Mouse (Mus musculus): Measurements from ENCODE around the gene Lmntd1. TPM values are rescaled to one million over a fixed set of nuclear protein-coding genes. Genes with fewer than 3 reads are reported as not detected.

Gene Lmntd1
- polyA plus RNA-seq, 1 experiment = not detected

DNA sequence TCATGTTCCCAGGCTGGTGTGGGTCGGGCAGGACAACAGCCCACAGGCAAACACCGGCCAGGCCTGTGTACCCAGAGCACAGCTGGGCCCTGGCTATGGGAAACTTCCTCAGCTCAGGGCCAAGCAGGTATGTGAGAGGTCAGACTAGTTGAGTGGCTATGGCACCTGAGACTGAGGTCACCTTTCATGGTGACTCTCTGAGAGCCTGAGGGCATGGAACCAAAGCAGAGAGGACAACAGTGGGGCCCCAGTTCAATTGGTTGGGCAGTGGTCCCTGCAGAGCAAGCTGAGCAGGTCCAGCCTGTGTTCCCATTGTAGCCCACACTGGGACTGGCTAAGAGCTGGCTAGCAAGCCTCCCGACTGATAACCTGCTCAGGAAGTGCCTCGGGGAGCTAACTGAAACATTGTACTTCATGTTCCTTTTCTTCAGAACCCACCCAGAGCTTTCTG is 135.3 kb downstream of the Lmntd1 start:
- Histone ChIP-seq H3K36me3 (replicated peaks; ENCODE audit: low read length) (no peaks in the 10 kb centered on the region), H3K9me3 (no peaks in the 10 kb centered on the region)
- TF ChIP-seq GATA1 (IDR thresholded peaks at IDR 0.05; ENCODE audit: borderline replicate concordance, low read length) (no peak), FLI1 (IDR thresholded peaks at IDR 0.05; ENCODE audit: low read length) (no peak)

GRCm38 (mm10) chr6:145477367-145477905 is 136.7 kb downstream of the Lmntd1 start:
- Histone ChIP-seq H3K9me3 (no peaks in the 10 kb centered on the region), H3K36me3 (replicated peaks; ENCODE audit: low read length) (no peaks in the 10 kb centered on the region)

More for the DNA sequence above, 135.3 kb downstream of the Lmntd1 start:
- no peak overlapping the region for H3K4me3 ChIP-seq (replicated peaks)
- no peaks in the 10 kb centered on the region for H3K4me1 ChIP-seq
- H3K27me3 ChIP-seq (replicated peaks) = peaks cover 15% of the 10 kb centered on the region

GRCm38 (mm10) chr6:145471638-145472247 is 142.4 kb downstream of the Lmntd1 start:
- Histone ChIP-seq H3K36me3 (replicated peaks; ENCODE audit: low read length) (no peaks in the 10 kb centered on the region), H3K9me3 (peaks cover 5% of the 10 kb centered on the region), H3K4me1 (no peaks in the 10 kb centered on the region), H3K4me3 (replicated peaks) (no peak overlapping the region), H3K27me3 (replicated peaks) (peaks cover 8% of the 10 kb centered on the region)
- TF ChIP-seq FLI1 (IDR thresholded peaks at IDR 0.05; ENCODE audit: low read length) (no peak), GATA1 (IDR thresholded peaks at IDR 0.05; ENCODE audit: borderline replicate concordance, low read length) (no peak)

More at GRCm38 (mm10) chr6:145477367-145477905, 136.7 kb downstream of the Lmntd1 start:
- no peak for TF ChIP-seq GATA1 (IDR thresholded peaks at IDR 0.05; ENCODE audit: borderline replicate concordance, low read length)
- H3K4me1 ChIP-seq = no peaks in the 10 kb centered on the region
- H3K27me3 ChIP-seq (replicated peaks) = peaks cover 18% of the 10 kb centered on the region
- H3K4me3 ChIP-seq (replicated peaks) = no peak overlapping the region

- H3K27me3 ChIP-seq (replicated peaks) = peaks cover 5% of the 10 kb centered on the region
- TF ChIP-seq GATA1 (IDR thresholded peaks at IDR 0.05; ENCODE audit: borderline replicate concordance, low read length) (no peak), FLI1 (IDR thresholded peaks at IDR 0.05; ENCODE audit: low read length) (no peak)
- H3K9me3 ChIP-seq = peaks cover 6% of the 10 kb centered on the region
- H3K4me3 ChIP-seq (replicated peaks) = no peak overlapping the region
- no peaks in the 10 kb centered on the region for H3K36me3 ChIP-seq (replicated peaks; ENCODE audit: low read length)
- H3K4me1 ChIP-seq = no peaks in the 10 kb centered on the region
Measured at GRCm38 (mm10) chr6:145469260-145469943, 144.7 kb downstream of the Lmntd1 start.

DNA sequence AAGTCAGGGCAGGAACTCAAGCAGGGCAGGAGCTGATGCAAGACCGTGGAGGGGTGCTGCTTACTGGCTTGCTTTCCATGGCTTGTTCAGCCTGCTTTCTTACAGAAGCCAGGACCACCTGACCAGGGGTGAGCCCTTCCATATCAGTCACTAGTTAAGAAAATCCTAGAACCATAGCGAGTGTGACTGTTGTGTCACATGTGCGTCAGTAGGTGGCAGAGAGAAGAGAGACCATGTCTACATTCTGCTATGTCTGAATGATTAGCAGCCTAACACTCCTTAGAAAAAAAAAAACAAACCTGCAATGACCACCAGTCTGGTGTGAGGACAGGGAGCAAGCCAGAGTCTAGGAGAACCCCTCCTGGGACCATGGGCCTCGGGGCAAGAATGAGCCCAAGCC is 150.1 kb downstream of the Lmntd1 start:
- Histone ChIP-seq H3K9me3 (peaks cover 6% of the 10 kb centered on the region), H3K4me1 (no peaks in the 10 kb centered on the region), H3K4me3 (replicated peaks) (no peak overlapping the region), H3K36me3 (replicated peaks; ENCODE audit: low read length) (no peaks in the 10 kb centered on the region), H3K27me3 (replicated peaks) (peaks cover 15% of the 10 kb centered on the region)
- TF ChIP-seq FLI1 (IDR thresholded peaks at IDR 0.05; ENCODE audit: low read length) (no peak), GATA1 (IDR thresholded peaks at IDR 0.05; ENCODE audit: borderline replicate concordance, low read length) (no peak)

DNA sequence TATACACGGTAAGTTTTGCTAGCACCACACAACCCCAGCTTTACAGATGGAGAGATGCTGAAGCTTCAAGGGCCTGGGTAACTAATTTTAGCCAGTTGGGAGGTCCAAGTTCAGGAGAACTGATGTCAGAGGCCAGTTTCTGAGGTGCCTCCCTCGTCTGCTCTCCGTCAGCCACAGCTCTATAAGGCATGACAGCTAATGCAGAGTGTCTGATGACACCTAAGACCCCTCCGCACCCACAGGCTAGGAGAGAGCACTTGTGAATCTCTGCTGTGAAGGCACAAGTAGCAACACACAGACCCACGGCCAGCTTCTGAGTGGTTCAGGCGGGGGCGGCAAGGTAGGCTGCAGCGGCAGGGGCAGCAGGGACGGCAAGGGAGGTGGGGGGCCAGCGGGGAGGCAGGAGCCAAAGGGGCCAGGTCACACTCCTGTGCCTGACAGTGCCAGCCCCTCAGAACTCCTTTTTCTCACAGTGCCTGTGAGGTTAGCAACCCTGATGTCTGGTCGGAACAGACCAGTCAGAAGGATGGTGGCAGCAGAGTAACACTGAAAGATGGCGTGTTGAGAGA is 151.4 kb downstream of the Lmntd1 start:
- Histone ChIP-seq H3K36me3 (replicated peaks; ENCODE audit: low read length) (no peaks in the 10 kb centered on the region), H3K27me3 (replicated peaks) (peaks cover 20% of the 10 kb centered on the region), H3K9me3 (peaks cover 6% of the 10 kb centered on the region), H3K4me3 (replicated peaks) (no peak overlapping the region), H3K4me1 (no peaks in the 10 kb centered on the region)
- TF ChIP-seq GATA1 (IDR thresholded peaks at IDR 0.05; ENCODE audit: borderline replicate concordance, low read length) (no peak), FLI1 (IDR thresholded peaks at IDR 0.05; ENCODE audit: low read length) (no peak)

DNA sequence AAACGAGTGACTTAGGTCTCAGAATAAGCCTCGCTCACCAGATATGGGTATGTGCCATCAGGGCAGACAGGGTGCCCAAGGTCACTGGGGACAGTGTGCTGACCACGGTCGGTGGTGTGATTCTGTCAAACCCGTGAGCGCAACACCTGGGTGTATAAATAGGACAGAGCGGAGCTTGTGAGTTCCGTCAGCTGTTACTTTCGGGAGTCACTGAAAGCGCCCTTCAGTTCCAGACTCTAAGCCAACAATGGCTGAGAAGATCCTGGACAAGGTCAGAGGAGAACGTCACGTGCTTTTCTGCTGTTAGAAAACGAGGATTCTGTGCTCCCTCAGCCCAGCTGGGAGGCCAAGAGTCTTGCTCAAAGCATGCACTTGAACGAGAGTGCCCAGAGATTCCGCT is 157.1 kb downstream of the Lmntd1 start:
- Histone ChIP-seq H3K4me3 (replicated peaks) (no peak overlapping the region), H3K4me1 (no peaks in the 10 kb centered on the region), H3K36me3 (replicated peaks; ENCODE audit: low read length) (no peaks in the 10 kb centered on the region), H3K27me3 (replicated peaks) (peaks cover 24% of the 10 kb centered on the region), H3K9me3 (no peaks in the 10 kb centered on the region)
- TF ChIP-seq GATA1 (IDR thresholded peaks at IDR 0.05; ENCODE audit: borderline replicate concordance, low read length) = no peak

DNA sequence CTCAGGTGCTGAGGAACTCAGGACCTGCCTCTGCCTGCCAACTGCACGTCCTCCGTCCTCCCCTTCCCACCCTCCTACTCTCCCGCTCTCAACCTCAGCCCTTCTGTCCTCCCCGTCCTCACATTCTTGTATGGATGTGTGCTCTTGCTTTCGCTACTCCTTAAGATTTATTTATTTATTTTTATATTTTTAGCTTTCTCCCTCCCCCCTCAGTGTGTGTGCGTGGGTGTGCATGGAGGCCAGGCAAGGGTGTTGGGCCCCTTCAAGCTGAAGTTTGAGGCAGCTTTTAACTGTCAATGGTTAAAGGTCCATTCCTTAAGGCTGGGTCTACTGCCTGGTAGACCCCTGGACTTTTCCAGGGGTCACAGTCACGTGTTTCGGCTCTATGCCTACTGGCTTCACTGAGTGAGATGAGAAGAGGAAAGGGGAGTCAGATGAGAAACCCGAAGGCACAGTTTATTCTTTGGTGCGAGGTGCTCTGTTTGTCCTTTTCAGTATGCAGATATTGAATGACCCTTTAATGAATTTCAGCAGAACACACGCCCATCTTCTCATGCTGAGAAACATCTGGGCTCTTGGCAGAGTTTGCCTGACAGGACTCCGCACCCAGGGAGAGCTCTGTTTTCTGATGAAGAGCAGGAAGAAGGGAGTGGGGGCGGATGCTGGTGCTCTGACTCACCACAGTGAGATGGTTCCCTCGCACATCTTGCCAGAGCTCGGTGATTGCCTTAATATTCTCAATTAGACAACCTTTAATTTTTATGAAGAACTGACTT is 163.3 kb downstream of the Lmntd1 start:
- Histone ChIP-seq H3K27me3 (replicated peaks) (peaks cover 6% of the 10 kb centered on the region), H3K9me3 (peaks cover 4% of the 10 kb centered on the region), H3K4me3 (replicated peaks) (no peak overlapping the region), H3K36me3 (replicated peaks; ENCODE audit: low read length) (no peaks in the 10 kb centered on the region), H3K4me1 (no peaks in the 10 kb centered on the region)
- TF ChIP-seq GATA1 (IDR thresholded peaks at IDR 0.05; ENCODE audit: borderline replicate concordance, low read length) = no peak
- TF ChIP-seq FLI1 (IDR thresholded peaks at IDR 0.05; ENCODE audit: low read length) = no peak

DNA sequence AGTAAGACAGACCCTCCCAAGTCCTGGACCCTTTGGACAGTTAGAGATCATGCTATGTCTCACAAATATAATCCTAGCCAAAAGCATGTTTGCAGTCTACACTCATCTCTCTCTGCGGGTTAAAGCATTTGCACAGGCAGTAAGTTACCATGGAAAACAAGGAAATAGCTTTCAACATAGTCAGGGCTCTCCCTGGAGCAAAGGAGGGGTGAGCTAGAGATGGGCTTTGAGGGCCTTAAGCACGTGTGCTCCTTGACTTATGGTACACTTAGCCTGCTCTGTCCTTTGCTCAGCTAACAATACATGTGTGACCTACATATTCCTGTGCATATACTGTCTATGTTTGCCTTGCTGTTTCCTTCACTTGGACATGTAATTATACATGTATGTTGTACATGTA is 165.8 kb downstream of the Lmntd1 start:
- Histone ChIP-seq H3K4me3 (replicated peaks) (no peak overlapping the region), H3K27me3 (replicated peaks) (peaks cover 7% of the 10 kb centered on the region), H3K9me3 (peaks cover 4% of the 10 kb centered on the region), H3K4me1 (no peaks in the 10 kb centered on the region; the same call in 1 of the 2 replicates), H3K36me3 (replicated peaks; ENCODE audit: low read length) (no peaks in the 10 kb centered on the region)
- TF ChIP-seq GATA1 (IDR thresholded peaks at IDR 0.05; ENCODE audit: borderline replicate concordance, low read length) = no peak
- TF ChIP-seq FLI1 (IDR thresholded peaks at IDR 0.05; ENCODE audit: low read length) = no peak
